Mouse (Mus musculus): ENCODE results near the gene Gfy. TPM values are rescaled to one million over a fixed set of nuclear protein-coding genes. Genes with fewer than 3 reads are reported as not detected.
A peak's percentile ranks its signal among the peaks of the same experiment; 100 is the strongest.
"Not testable (repeated sequence)": the region's sequence is repeated elsewhere in the genome, so short reads cannot be mapped to it uniquely, and the experiment has no call there.

The Gfy gene
- polyA plus RNA-seq, 1 experiment from 2014 or later, result not detected

GRCm38 (mm10) chr7:45175398-45175797 is 4.0 kb downstream of the Gfy start:
- no peak for ATAC-seq
- no peak overlapping the region for H3K4me2 ChIP-seq (replicated peaks; ENCODE audit: low read depth, low read length)

GRCm38 (mm10) chr7:45174567-45175280 is 4.6 kb downstream of the Gfy start:
- no peaks in the 10 kb centered on the region; the same call in 1 of the 2 replicates for H3K9me3 ChIP-seq (ENCODE audit: low read length)
- H3K4me3 ChIP-seq (ENCODE audit: low read depth, low read length), result no peak overlapping the region
- DNase-seq (ENCODE audit: low spot score) (no peak), ATAC-seq (peak; percentile 12; the same call in 1 of the 2 replicates)
- no peaks in the 10 kb centered on the region for H3K4me1 ChIP-seq (ENCODE audit: insufficient read depth, low read depth, low read length)
- no peak overlapping the region for H3K4me2 ChIP-seq (replicated peaks; ENCODE audit: low read depth, low read length)
- H3K9ac ChIP-seq (replicated peaks; ENCODE audit: low read depth), result no peak overlapping the region
- no peaks in the 10 kb centered on the region for H3K36me3 ChIP-seq (ENCODE audit: insufficient read depth, low read length)
- WGBS, result 6% methylated on average over 26 of the region's 29 CpGs
- TF ChIP-seq EP300 (IDR thresholded peaks at IDR 0.05) (no peak), CTCF (IDR thresholded peaks at IDR 0.05) (no peak)
- H3K27ac ChIP-seq (ENCODE audit: low read length), result no peak overlapping the region
- peaks cover 55% of the 10 kb centered on the region for H3K27me3 ChIP-seq (replicated peaks; ENCODE audit: insufficient read depth, low read length)

More at GRCm38 (mm10) chr7:45175398-45175797, 4.0 kb downstream of the Gfy start:
- 4% methylated on average over 13 of the region's 13 CpGs for WGBS
- H3K9me3 ChIP-seq (ENCODE audit: low read length), result no peaks in the 10 kb centered on the region; the same call in 1 of the 2 replicates
- no peak overlapping the region for H3K4me3 ChIP-seq (ENCODE audit: low read depth, low read length)
- H3K9ac ChIP-seq (replicated peaks; ENCODE audit: low read depth), result no peak overlapping the region
- no peak overlapping the region for H3K27ac ChIP-seq (ENCODE audit: low read length)
- H3K36me3 ChIP-seq (ENCODE audit: insufficient read depth, low read length), result no peaks in the 10 kb centered on the region
- no peak for DNase-seq (ENCODE audit: low spot score)
- no peaks in the 10 kb centered on the region for H3K4me1 ChIP-seq (ENCODE audit: insufficient read depth, low read depth, low read length)
- TF ChIP-seq CTCF (IDR thresholded peaks at IDR 0.05) (no peak), EP300 (IDR thresholded peaks at IDR 0.05) (no peak)
- H3K27me3 ChIP-seq (replicated peaks; ENCODE audit: insufficient read depth, low read length), result peaks cover 55% of the 10 kb centered on the region

- not testable (repeated sequence) for H3K4me1 ChIP-seq (ENCODE audit: insufficient read depth, low read depth, low read length); H3K27ac ChIP-seq (ENCODE audit: low read length); H3K36me3 ChIP-seq (ENCODE audit: insufficient read depth, low read length); ATAC-seq; H3K9ac ChIP-seq (replicated peaks; ENCODE audit: low read depth); H3K9me3 ChIP-seq (ENCODE audit: low read length); H3K4me3 ChIP-seq (ENCODE audit: low read depth, low read length); H3K4me2 ChIP-seq (replicated peaks; ENCODE audit: low read depth, low read length)
- peaks cover 55% of the 10 kb centered on the region for H3K27me3 ChIP-seq (replicated peaks; ENCODE audit: insufficient read depth, low read length)
- WGBS, result 56% methylated on average over 1 of the region's 1 CpGs
- peak; percentile 41 for DNase-seq (ENCODE audit: low spot score)
- TF ChIP-seq CTCF (IDR thresholded peaks at IDR 0.05), result peak; percentile 65
These were observed 5.6 kb downstream of the Gfy start for GRCm38 (mm10) chr7:45173772-45174171.

- Histone ChIP-seq H3K27me3 (replicated peaks; ENCODE audit: insufficient read depth, low read length) (peaks cover 57% of the 10 kb centered on the region), H3K4me1 (ENCODE audit: insufficient read depth, low read depth, low read length) (no peaks in the 10 kb centered on the region), H3K4me2 (replicated peaks; ENCODE audit: low read depth, low read length) (no peak overlapping the region), H3K9me3 (ENCODE audit: low read length) (no peaks in the 10 kb centered on the region; the same call in 1 of the 2 replicates), H3K4me3 (ENCODE audit: low read depth, low read length) (no peak overlapping the region), H3K27ac (ENCODE audit: low read length) (no peak overlapping the region), H3K36me3 (ENCODE audit: insufficient read depth, low read length) (no peaks in the 10 kb centered on the region), H3K9ac (replicated peaks; ENCODE audit: low read depth) (no peak overlapping the region)
- 47% methylated on average over 7 of the region's 7 CpGs for WGBS
- DNase-seq (ENCODE audit: low spot score) (no peak), ATAC-seq (no peak)
- TF ChIP-seq EP300 (IDR thresholded peaks at IDR 0.05) (no peak), CTCF (IDR thresholded peaks at IDR 0.05) (peak; percentile 51)
These were observed 6.4 kb downstream of the Gfy start for GRCm38 (mm10) chr7:45172974-45173373.

- Histone ChIP-seq H3K9ac (replicated peaks; ENCODE audit: low read depth) (no peak overlapping the region), H3K27ac (ENCODE audit: low read length) (no peak overlapping the region), H3K36me3 (ENCODE audit: insufficient read depth, low read length) (no peaks in the 10 kb centered on the region), H3K4me2 (replicated peaks; ENCODE audit: low read depth, low read length) (no peak overlapping the region), H3K9me3 (ENCODE audit: low read length) (no peaks in the 10 kb centered on the region; the same call in 1 of the 2 replicates), H3K4me1 (ENCODE audit: insufficient read depth, low read depth, low read length) (no peaks in the 10 kb centered on the region), H3K4me3 (ENCODE audit: low read depth, low read length) (no peak overlapping the region), H3K27me3 (replicated peaks; ENCODE audit: insufficient read depth, low read length) (peaks cover 55% of the 10 kb centered on the region)
- TF ChIP-seq CTCF (IDR thresholded peaks at IDR 0.05), result no peak
- no peak for TF ChIP-seq EP300 (IDR thresholded peaks at IDR 0.05)
- 89% methylated on average over 3 of the region's 3 CpGs for WGBS
- DNase-seq (ENCODE audit: low spot score) (no peak), ATAC-seq (no peak)
These were observed 9.9 kb downstream of the Gfy start for GRCm38 (mm10) chr7:45169495-45169894.

- TF ChIP-seq EP300 (IDR thresholded peaks at IDR 0.05) (no peak), CTCF (IDR thresholded peaks at IDR 0.05) (no peak)
- Histone ChIP-seq H3K4me1 (ENCODE audit: insufficient read depth, low read depth, low read length) (no peaks in the 10 kb centered on the region), H3K4me2 (replicated peaks; ENCODE audit: low read depth, low read length) (no peak overlapping the region), H3K27me3 (replicated peaks; ENCODE audit: insufficient read depth, low read length) (peaks cover 62% of the 10 kb centered on the region), H3K4me3 (ENCODE audit: low read depth, low read length) (no peak overlapping the region), H3K9ac (replicated peaks; ENCODE audit: low read depth) (no peak overlapping the region), H3K27ac (ENCODE audit: low read length) (no peak overlapping the region), H3K36me3 (ENCODE audit: insufficient read depth, low read length) (no peaks in the 10 kb centered on the region), H3K9me3 (ENCODE audit: low read length) (no peaks in the 10 kb centered on the region; the same call in 1 of the 2 replicates)
- WGBS, result 11% methylated on average over 24 of the region's 24 CpGs
- ATAC-seq, result no peak
- no peak for DNase-seq (ENCODE audit: low spot score)
These were observed 10.7 kb downstream of the Gfy start for GRCm38 (mm10) chr7:45168656-45169055.

Data from lung, postnatal 0 days (tissue).